ENCODE assay signal across 7 mouse cellular contexts in genomic region chr12:83950493-83950839, GRCm38 (mm10). TPM values are rescaled to one million over a fixed set of nuclear protein-coding genes. Genes with fewer than 3 reads are reported as not detected.
DNase-seq lines count a peak whose midpoint lies in the region; ATAC-seq and TF ChIP-seq lines count a peak whose summit lies in the region.

TSS of gene Riox1 (plus strand) at chr12:83950608.

- peak within 1 kb of the TSS; percentile 81 for H3K9ac ChIP-seq in midbrain, embryonic 12.5 days (replicated peaks)

- H3K4me1 ChIP-seq in embryonic facial prominence, embryonic 10.5 days: peaks cover 38% of the 10 kb centered on the region
- peaks cover 37% of the 10 kb centered on the region for H3K4me1 ChIP-seq in limb, embryonic 10.5 days
- peaks cover 28% of the 10 kb centered on the region for H3K4me1 ChIP-seq in midbrain, embryonic 12.5 days
- H3K4me1 ChIP-seq in small intestine, adult 2 months (ENCODE audit: control insufficient read depth, insufficient read depth, insufficient read length, low read length): peaks cover 11% of the 10 kb centered on the region

- H3K36me3 ChIP-seq in embryonic facial prominence, embryonic 10.5 days (replicated peaks): peaks cover 34% of the 10 kb centered on the region
- H3K36me3 ChIP-seq in limb, embryonic 10.5 days: peaks cover 32% of the 10 kb centered on the region
- 0 out of 2 replicates have a peak, but pooled peaks cover 9% of the 10 kb centered on the region for H3K36me3 ChIP-seq in midbrain, embryonic 12.5 days
- no peaks in the 10 kb centered on the region for H3K36me3 ChIP-seq in small intestine, adult 2 months (ENCODE audit: control insufficient read depth, insufficient read depth, low read length)

- H3K4me3 ChIP-seq in embryonic facial prominence, embryonic 10.5 days: peak within 1 kb of the TSS; percentile 94
- H3K4me3 ChIP-seq in limb, embryonic 10.5 days: peak within 1 kb of the TSS; percentile 95
- peak within 1 kb of the TSS; percentile 65 for H3K4me3 ChIP-seq in midbrain, embryonic 12.5 days
- peak within 1 kb of the TSS; percentile 65 for H3K4me3 ChIP-seq in small intestine, adult 2 months (ENCODE audit: low read depth, low read length)

- WGBS in embryonic facial prominence, embryonic 10.5 days: under 1% methylated on average over 37 of the region's 37 CpGs
- WGBS in limb, embryonic 10.5 days: under 1% methylated on average over 37 of the region's 37 CpGs
- WGBS in midbrain, embryonic 12.5 days: under 1% methylated on average over 37 of the region's 37 CpGs
- under 1% methylated on average over 37 of the region's 37 CpGs for WGBS in small intestine, adult 2 months

- DNase-seq in adrenal gland, adult 8-10 months: peak; percentile 79
- peak; percentile 90 for DNase-seq in embryonic facial prominence, embryonic 10.5 days (ENCODE audit: low spot score)
- peak; percentile 80 for DNase-seq in kidney, adult 11 months
- peak; percentile 89 for DNase-seq in limb, embryonic 10.5 days (ENCODE audit: low spot score)

- no peak for TF ChIP-seq CTCF in small intestine, adult 2 months (IDR thresholded peaks at IDR 0.05; ENCODE audit: extremely low read depth, insufficient read length, insufficient replicate concordance, low read depth, low read length)

- TF ChIP-seq POLR2A in small intestine, adult 2 months (IDR thresholded peaks at IDR 0.05; ENCODE audit: low read depth, low read length): peak; percentile 82

- H3K27ac ChIP-seq in embryonic facial prominence, embryonic 10.5 days (replicated peaks): peak within 1 kb of the TSS; percentile 93
- peak within 1 kb of the TSS; percentile 94 for H3K27ac ChIP-seq in limb, embryonic 10.5 days
- H3K27ac ChIP-seq in midbrain, embryonic 12.5 days (replicated peaks): peak within 1 kb of the TSS; percentile 84
- peak within 1 kb of the TSS; percentile 25 for H3K27ac ChIP-seq in small intestine, adult 2 months (ENCODE audit: insufficient read depth, low read depth, low read length)

- peak within 1 kb of the TSS; percentile 84 for H3K4me2 ChIP-seq in midbrain, embryonic 12.5 days (replicated peaks)

- no peaks in the 10 kb centered on the region for H3K9me3 ChIP-seq in embryonic facial prominence, embryonic 10.5 days
- no peaks in the 10 kb centered on the region for H3K9me3 ChIP-seq in limb, embryonic 10.5 days (replicated peaks)
- no peaks in the 10 kb centered on the region for H3K9me3 ChIP-seq in midbrain, embryonic 12.5 days

- H3K27me3 ChIP-seq in embryonic facial prominence, embryonic 10.5 days (replicated peaks; ENCODE audit: low read depth, poor library complexity, severe bottlenecking): no peaks in the 10 kb centered on the region
- no peaks in the 10 kb centered on the region for H3K27me3 ChIP-seq in limb, embryonic 10.5 days (ENCODE audit: low read depth, poor library complexity, severe bottlenecking)
- 0 out of 2 replicates have a peak, but pooled peaks cover 5% of the 10 kb centered on the region for H3K27me3 ChIP-seq in midbrain, embryonic 12.5 days
- no peaks in the 10 kb centered on the region for H3K27me3 ChIP-seq in small intestine, adult 2 months (ENCODE audit: control insufficient read depth, insufficient read depth, low read length)

- ATAC-seq in granulocyte monocyte progenitor cell, adult 5-6 weeks (replicated peaks; ENCODE audit: poor library complexity, severe bottlenecking): peak; percentile 68
- ATAC-seq in midbrain, embryonic 12.5 days (ENCODE audit: low FRiP score, low read depth): peak; percentile 92

RNA-seq across cellular contexts. Expression of gene Riox1, which starts in this region (rescaled TPM):
- total RNA-seq in adrenal gland, adult 8-10 months (2022): 10 to 100 TPM in 3 of 4 experiments, 1 to 10 TPM in 1; 9.3 to 16.9 (median 15.6) TPM
- polyA plus RNA-seq in embryonic facial prominence, embryonic 10.5 days (2016; fragmentation: Nextera tagmentation; extraction: Ambion mirVana): 15.9 and 16.8 TPM in 2 replicates
- total RNA-seq in granulocyte monocyte progenitor cell, adult 5-6 weeks (2014; fragmentation: Nextera tagmentation): 13.0 and 18.5 TPM in 2 replicates
- 15.8 and 21.5 TPM in 2 replicates for total RNA-seq in granulocyte monocyte progenitor cell, adult 5-6 weeks (2017)
- polyA plus RNA-seq in limb, embryonic 10.5 days (2016; fragmentation: Nextera tagmentation; extraction: Ambion mirVana): 18.5 and 21.9 TPM in 2 replicates
- 16.7 and 19.0 TPM in 2 replicates for polyA plus RNA-seq in midbrain, embryonic 12.5 days (2016; fragmentation: Nextera tagmentation; extraction: Ambion mirVana)
- 11.5 and 17.7 TPM in 2 replicates for polyA plus RNA-seq in small intestine, adult 2 months (2012; rRNA removed)

Comparison
In these comparisons a context has a peak if more than half of its experiments do, and no peak if none do; other contexts are left out.
1. Peak in every context shown above with its lines: DNase-seq, ATAC-seq, H3K4me3 ChIP-seq and H3K27ac ChIP-seq.
2. H3K27ac ChIP-seq: peak in every context shown above with its lines; median percentile 94 in limb, embryonic 10.5 days; 93 in embryonic facial prominence, embryonic 10.5 days; 84 in midbrain, embryonic 12.5 days; 25 in small intestine, adult 2 months.